Mouse (Mus musculus) MEL (cell line): Measurements from ENCODE around the gene Phf21b. TPM values are rescaled to one million over a fixed set of nuclear protein-coding genes. Genes with fewer than 3 reads are reported as not detected.

Source experiments
- DNase-seq: peaks from one replicate; pipeline ENCODE4 v3.0.0; 2011; ENCODE audit warnings: low read depth, low spot score
- H3K27ac ChIP-seq: 2 replicates; pipeline ENCODE4 v1.5.1; 2012; ENCODE audit warnings: low read depth, mild to moderate bottlenecking, control low read depth, low read length, moderate library complexity; ENCODE audit not compliant: control insufficient read depth
- H3K27me3 ChIP-seq, 2 experiments: fragments of 150-350 bp in 1 of 2; sonication (generic) in 1 of 2; 2 replicates each; pipeline ENCODE4 v1.6.1; 2012; ENCODE audit warnings: low read length in 2 of 2, mild to moderate bottlenecking in 2 of 2, improper control_type of control experiment in 1 of 2, moderate library complexity in 1 of 2; ENCODE audit not compliant: insufficient read depth in 2 of 2, control insufficient read depth in 1 of 2
- H3K36me3 ChIP-seq, 2 experiments: 2 replicates each; pipeline ENCODE4 v1.6.1; 2012 to 2014; ENCODE audit warnings: low read length in 2 of 2, improper control_type of control experiment in 1 of 2, inconsistent platforms in 1 of 2, mild to moderate bottlenecking in 1 of 2; ENCODE audit not compliant: insufficient read depth in 2 of 2, control insufficient read depth in 1 of 2
- H3K4me1 ChIP-seq, 2 experiments: fragments of 150-350 bp in 1 of 2; sonication (generic) in 1 of 2; 2 replicates each; pipeline ENCODE4 v1.6.1; 2012; ENCODE audit warnings: low read length in 2 of 2, improper control_type of control experiment in 1 of 2, mild to moderate bottlenecking in 1 of 2; ENCODE audit not compliant: insufficient read depth in 2 of 2, control insufficient read depth in 1 of 2
- H3K4me3 ChIP-seq, 2 experiments: fragments of 150-350 bp in 1 of 2; sonication (generic) in 1 of 2; 2 replicates each; pipeline ENCODE4 v1.5.1; 2012; ENCODE audit warnings: low read depth in 2 of 2, low read length in 2 of 2, mild to moderate bottlenecking in 2 of 2, moderate library complexity in 2 of 2, control low read depth in 1 of 2, improper control_type of control experiment in 1 of 2; ENCODE audit not compliant: control insufficient read depth in 1 of 2, insufficient read depth in 1 of 2
- H3K79me2 ChIP-seq: 2 replicates; pipeline ENCODE4 v1.6.1; 2012; ENCODE audit warnings: mild to moderate bottlenecking, low read length, moderate library complexity; ENCODE audit not compliant: control insufficient read depth, poor library complexity, insufficient read depth
- H3K9ac ChIP-seq: 2 replicates; pipeline ENCODE4 v1.6.1; 2012; ENCODE audit warnings: low read depth, mild to moderate bottlenecking, control low read depth, low read length, moderate library complexity; ENCODE audit not compliant: control insufficient read depth, poor library complexity, severe bottlenecking
- H3K9me3 ChIP-seq: fragments of 150-350 bp; sonication (generic); replicated peaks from 2 replicates; pipeline ENCODE4 v1.6.1; 2012; ENCODE audit warnings: mild to moderate bottlenecking, low read length, improper control_type of control experiment, moderate library complexity; ENCODE audit not compliant: insufficient read depth
- BHLHE40 ChIP-seq: IDR thresholded peaks from 2 replicates; pipeline ENCODE4 v1.6.1; 2012; ENCODE audit warnings: low read depth, mild to moderate bottlenecking, inconsistent platforms, low read length, improper control_type of control experiment, borderline replicate concordance
- CHD1 ChIP-seq: IDR thresholded peaks from 2 replicates; pipeline ENCODE4 v1.6.1; 2012; ENCODE audit warnings: low read depth, mild to moderate bottlenecking, inconsistent platforms, low read length, improper control_type of control experiment
- CHD2 ChIP-seq: IDR thresholded peaks from 2 replicates; pipeline ENCODE4 v1.6.1; 2011; ENCODE audit warnings: low read length, improper control_type of control experiment
- CTCF ChIP-seq, 3 experiments: IDR thresholded peaks in 2 of 3; conservative IDR thresholded peaks in 1 of 3; 2 replicates each; pipeline ENCODE4 v1.5.1; 2011 to 2012; ENCODE audit warnings: low read length in 3 of 3, low read depth in 2 of 3, mild to moderate bottlenecking in 2 of 3, improper control_type of control experiment in 1 of 3, inconsistent platforms in 1 of 3, mixed read lengths in 1 of 3, moderate library complexity in 1 of 3; ENCODE audit not compliant: control insufficient read depth in 1 of 3, insufficient read depth in 1 of 3, poor library complexity in 1 of 3, severe bottlenecking in 1 of 3
- E2F4 ChIP-seq: IDR thresholded peaks from 2 replicates; pipeline ENCODE4 v1.6.1; 2011; ENCODE audit warnings: low read depth, low read length, improper control_type of control experiment, borderline replicate concordance
- ETS1 ChIP-seq: IDR thresholded peaks from 2 replicates; pipeline ENCODE4 v1.6.1; 2012; ENCODE audit warnings: low read depth, mild to moderate bottlenecking, inconsistent platforms, low read length, improper control_type of control experiment, moderate library complexity
- GABPA ChIP-seq: IDR thresholded peaks from 2 replicates; pipeline ENCODE4 v1.6.1; 2012; ENCODE audit warnings: low read depth, mild to moderate bottlenecking, inconsistent platforms, low read length, improper control_type of control experiment, moderate library complexity
- HCFC1 ChIP-seq: IDR thresholded peaks from 2 replicates; pipeline ENCODE4 v1.6.1; 2012; ENCODE audit warnings: low read depth, mild to moderate bottlenecking, inconsistent platforms, low read length, improper control_type of control experiment, moderate library complexity
- MAFK ChIP-seq: IDR thresholded peaks from 2 replicates; pipeline ENCODE4 v1.6.1; 2011; ENCODE audit warnings: low read depth, mild to moderate bottlenecking, low read length, improper control_type of control experiment, borderline replicate concordance
- MEF2A ChIP-seq: IDR thresholded peaks from 2 replicates; pipeline ENCODE4 v1.6.1; 2014; ENCODE audit warnings: low read depth, mild to moderate bottlenecking, inconsistent platforms, low read length, improper control_type of control experiment; ENCODE audit not compliant: poor library complexity, insufficient replicate concordance, severe bottlenecking; ENCODE audit errors: extremely low read depth
- MXI1 ChIP-seq: IDR thresholded peaks from 2 replicates; pipeline ENCODE4 v1.6.1; 2011; ENCODE audit warnings: mild to moderate bottlenecking, low read depth, low read length, improper control_type of control experiment
- MYC ChIP-seq: IDR thresholded peaks from 2 replicates; pipeline ENCODE4 v1.6.1; 2011; ENCODE audit warnings: low read depth, mild to moderate bottlenecking, low read length, improper control_type of control experiment, moderate library complexity
- NELFE ChIP-seq: IDR thresholded peaks from 2 replicates; pipeline ENCODE4 v1.6.1; 2011; ENCODE audit warnings: low read depth, low read length, improper control_type of control experiment
- POLR2AphosphoS2 ChIP-seq: IDR thresholded peaks from 2 replicates; pipeline ENCODE4 v1.6.1; 2011; ENCODE audit warnings: low read length, improper control_type of control experiment
- POLR2AphosphoS5 ChIP-seq: IDR thresholded peaks from 2 replicates; pipeline ENCODE4 v1.6.1; 2012; ENCODE audit warnings: low read depth, borderline replicate concordance, mild to moderate bottlenecking, inconsistent platforms, low read length, moderate library complexity, mixed read lengths
- RAD21 ChIP-seq: IDR thresholded peaks from 2 replicates; pipeline ENCODE4 v1.6.1; 2011; ENCODE audit warnings: mild to moderate bottlenecking, low read depth, low read length, improper control_type of control experiment
- RCOR1 ChIP-seq: IDR thresholded peaks from 2 replicates; pipeline ENCODE4 v1.6.1; 2012; ENCODE audit warnings: low read depth, mild to moderate bottlenecking, inconsistent platforms, low read length, improper control_type of control experiment
- SMC3 ChIP-seq: IDR thresholded peaks from 2 replicates; pipeline ENCODE4 v1.6.1; 2011; ENCODE audit warnings: low read depth, low read length, improper control_type of control experiment
- TAL1 ChIP-seq: IDR thresholded peaks from 2 replicates; pipeline ENCODE4 v1.6.1; 2012; ENCODE audit warnings: mild to moderate bottlenecking, inconsistent platforms, low read length, moderate library complexity, mixed read lengths
- TBP ChIP-seq: IDR thresholded peaks from 2 replicates; pipeline ENCODE4 v1.8.0; 2011; ENCODE audit warnings: low read depth, low read length, improper control_type of control experiment
- ZC3H11A ChIP-seq: IDR thresholded peaks from 2 replicates; pipeline ENCODE4 v1.6.1; 2012; ENCODE audit warnings: low read depth, mild to moderate bottlenecking, inconsistent platforms, low read length, improper control_type of control experiment
- ZMIZ1 ChIP-seq: IDR thresholded peaks from 2 replicates; pipeline ENCODE4 v1.6.1; 2012; ENCODE audit warnings: low read depth, mild to moderate bottlenecking, inconsistent platforms, low read length, improper control_type of control experiment, moderate library complexity
- polyA plus RNA-seq, 2 experiments: library from polyadenylated mRNA; stranded (reverse) in 1 of 2; unstranded in 1 of 2; fragments of >175 nt in 1 of 2; fragments of >200 nt in 1 of 2; gene quantifications; 2 replicates each; pipeline versions ENCODE4 v1.2.1 to v1.2.4; 2012; ENCODE audit warnings: low replicate concordance in 2 of 2, low read depth in 1 of 2; ENCODE audit not compliant: insufficient read length in 2 of 2, insufficient read depth in 1 of 2, missing spikeins in 1 of 2
- total RNA-seq: library from RNA; depleted of rRNA; stranded (reverse); fragments of 300-350 nt; gene quantifications from 2 replicates; pipeline ENCODE4 v1.2.3, GENCODE M21; 2012

Gene Phf21b
- total and polyA plus RNA-seq, 3 experiments: 4.7 to 14.7 TPM; not detected in 1

DNA sequence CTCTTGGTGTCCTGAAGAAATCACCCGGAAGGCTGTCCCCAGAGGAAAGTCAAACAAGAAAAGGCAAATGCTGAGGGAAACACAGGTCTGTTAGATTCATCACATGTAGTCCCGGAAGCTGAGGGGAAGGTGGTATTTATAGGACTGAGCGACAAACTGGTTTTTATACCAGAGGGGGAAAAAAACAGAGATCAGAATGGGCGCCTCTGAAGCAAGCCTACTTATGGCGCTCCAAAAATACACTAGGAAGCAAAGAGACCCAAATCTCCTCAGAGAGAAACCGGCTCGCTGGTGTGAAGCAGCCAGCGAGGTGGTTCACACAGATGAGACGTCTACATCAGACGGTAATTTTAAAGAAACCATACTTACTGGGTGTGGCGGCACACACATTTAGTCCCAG, 17.2 kb upstream of the Phf21b start:
- no peak for DNase-seq
- H3K4me3 ChIP-seq: no peak overlapping the region
- H3K4me1 ChIP-seq: no peaks in the 10 kb centered on the region
- H3K79me2 ChIP-seq: no peaks in the 10 kb centered on the region
- TF ChIP-seq CHD2 (no peak), GABPA (no peak)
- no peaks in the 10 kb centered on the region for H3K36me3 ChIP-seq
- no peak overlapping the region for H3K9ac ChIP-seq
- no peaks in the 10 kb centered on the region for H3K9me3 ChIP-seq
- H3K27ac ChIP-seq: no peak overlapping the region
- peaks cover 0 to 3% of the 10 kb centered on the region in 2 experiments; a peak in 1 of 4 replicates for H3K27me3 ChIP-seq

- H3K4me3 ChIP-seq: no peak overlapping the region
- DNase-seq: no peak
- no peaks in the 10 kb centered on the region for H3K4me1 ChIP-seq
- no peak overlapping the region for H3K9ac ChIP-seq
- no peak overlapping the region for H3K27ac ChIP-seq
- no peaks in the 10 kb centered on the region for H3K36me3 ChIP-seq
- H3K79me2 ChIP-seq: no peaks in the 10 kb centered on the region
- H3K9me3 ChIP-seq: no peaks in the 10 kb centered on the region
- H3K27me3 ChIP-seq: no peaks in the 10 kb centered on the region; a peak in 1 of 4 replicates
- TF ChIP-seq SMC3 (no peak), TAL1 (no peak), NELFE (no peak), POLR2AphosphoS2 (no peak)
Measured at GRCm38 (mm10) chr15:84871802-84872201, 16.0 kb upstream of the Phf21b start.

DNA sequence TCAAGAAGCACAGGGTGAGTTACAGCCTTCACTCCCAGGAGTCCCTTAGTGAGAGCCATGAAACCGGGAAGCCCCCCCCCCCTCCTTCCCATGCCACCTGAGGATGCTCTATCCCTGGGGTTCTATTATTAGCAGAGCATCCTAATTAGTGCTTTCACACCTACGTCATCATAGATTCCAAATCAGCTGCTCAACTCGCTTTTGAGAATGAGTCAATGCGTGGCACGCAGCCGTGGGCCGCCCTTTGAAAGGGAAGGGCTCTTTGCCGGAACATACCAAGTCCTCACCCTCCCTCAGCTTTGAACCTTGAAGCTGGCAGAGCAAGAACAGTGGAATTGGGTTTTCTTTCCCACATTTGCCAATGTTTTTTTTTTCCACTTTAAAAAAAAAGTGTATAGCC, 6.1 kb upstream of the Phf21b start:
- Histone ChIP-seq H3K36me3 (no peaks in the 10 kb centered on the region), H3K27me3 (no peaks in the 10 kb centered on the region), H3K9me3 (no peaks in the 10 kb centered on the region)

More for the DNA sequence above, 6.1 kb upstream of the Phf21b start:
- DNase-seq: no peak
- H3K27ac ChIP-seq: no peak overlapping the region
- peaks cover 0 to 4% of the 10 kb centered on the region in 2 experiments; a peak in 2 of 4 replicates for H3K4me1 ChIP-seq
- H3K79me2 ChIP-seq: no peaks in the 10 kb centered on the region
- no peak overlapping the region for H3K9ac ChIP-seq
- TF ChIP-seq MEF2A: no peak
- no peak for TF ChIP-seq NELFE
- no peak for TF ChIP-seq POLR2AphosphoS5
- no peak for TF ChIP-seq BHLHE40
- TF ChIP-seq E2F4: no peak
- no peak for TF ChIP-seq MYC
- TF ChIP-seq ZMIZ1: no peak
- TF ChIP-seq MXI1: no peak
- TF ChIP-seq ZC3H11A: no peak
- no peak for TF ChIP-seq HCFC1
- TF ChIP-seq RCOR1: no peak
- no peak for TF ChIP-seq CHD1
- no peak for TF ChIP-seq ETS1
- TF ChIP-seq TBP: no peak
- no peak for TF ChIP-seq RAD21
- no peak for TF ChIP-seq CTCF (IDR thresholded peaks at IDR 0.05 in 2 of 3, conservative IDR thresholded peaks at IDR 0.05 in 1 of 3; ENCODE audit: control insufficient read depth in 1 of 3, insufficient read depth in 1 of 3, low read depth in 2 of 3, low read length in 3 of 3, poor library complexity in 1 of 3, severe bottlenecking in 1 of 3)
- no peak for TF ChIP-seq MAFK
- no peak overlapping the region for H3K4me3 ChIP-seq
